Mouse (Mus musculus): ENCODE data around the gene Umod.

GRCm38 (mm10) chr7:119454192-119454591, 24.9 kb downstream of the Umod start:
- TF ChIP-seq CTCF (IDR thresholded peaks at IDR 0.05; ENCODE audit: low read depth) (no peak), EP300 (IDR thresholded peaks at IDR 0.05; ENCODE audit: low read depth) (no peak)
